Mouse (Mus musculus) bone marrow, adult 2 months (tissue): ENCODE results near the gene Yy1. TPM values are rescaled to one million over a fixed set of nuclear protein-coding genes. Genes with fewer than 3 reads are reported as not detected.

Source experiments
- H3K27ac ChIP-seq: fragments of 200-500 bp; 2 replicates; pipeline ENCODE4 v1.5.1; 2012; ENCODE audit warnings: low read depth, mild to moderate bottlenecking, control low read depth, inconsistent platforms, low read length; ENCODE audit not compliant: control insufficient read depth, poor library complexity, insufficient read depth
- H3K4me1 ChIP-seq: fragments of 200-500 bp; 2 replicates; pipeline ENCODE4 v1.6.1; 2011; ENCODE audit warnings: low read length; ENCODE audit not compliant: control insufficient read depth, insufficient read depth
- H3K4me3 ChIP-seq: fragments of 200-500 bp; replicated peaks from 2 replicates; pipeline ENCODE3; 2011; ENCODE audit warnings: mild to moderate bottlenecking, low read depth, low read length, control low read depth; ENCODE audit not compliant: control insufficient read depth
- CTCF ChIP-seq: fragments of 200-500 bp; IDR thresholded peaks from 2 replicates; pipeline ENCODE4 v1.5.1; 2011; ENCODE audit warnings: low read length, control low read depth; ENCODE audit not compliant: control insufficient read depth, insufficient read depth
- POLR2A ChIP-seq: fragments of 200-500 bp; IDR thresholded peaks from 2 replicates; pipeline ENCODE4 v1.6.1; 2011; ENCODE audit warnings: low read depth, mild to moderate bottlenecking, control low read depth, low read length, borderline replicate concordance; ENCODE audit not compliant: control insufficient read depth
- WGBS: fragments of 180-500 bp; shearing (Covaris S2); methylation state at CpG from one replicate; pipeline ENCODE4 v1.1.7; 2018; 5-methylcytosine and 5-hydroxymethylcytosine counted together
- polyA plus RNA-seq: library from polyadenylated mRNA; stranded (reverse); fragments of >200 nt; gene quantifications from 2 replicates; pipeline ENCODE4 v1.2.4, GENCODE M21; 2011; ENCODE audit warnings: low replicate concordance; ENCODE audit not compliant: missing spikeins, insufficient read depth, insufficient read length

Gene Yy1
- polyA plus RNA-seq, 1 experiment: 35.4 TPM

DNA sequence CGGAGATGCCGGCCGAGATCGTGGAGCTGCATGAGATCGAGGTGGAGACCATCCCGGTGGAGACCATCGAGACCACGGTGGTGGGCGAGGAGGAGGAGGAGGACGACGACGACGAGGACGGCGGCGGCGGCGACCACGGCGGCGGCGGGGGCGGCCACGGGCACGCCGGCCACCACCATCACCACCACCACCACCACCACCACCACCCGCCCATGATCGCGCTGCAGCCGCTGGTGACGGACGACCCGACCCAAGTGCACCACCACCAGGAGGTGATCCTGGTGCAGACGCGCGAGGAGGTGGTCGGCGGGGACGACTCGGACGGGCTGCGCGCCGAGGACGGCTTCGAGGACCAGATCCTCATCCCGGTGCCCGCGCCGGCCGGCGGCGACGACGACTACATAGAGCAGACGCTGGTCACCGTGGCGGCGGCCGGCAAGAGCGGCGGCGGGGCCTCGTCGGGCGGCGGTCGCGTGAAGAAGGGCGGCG lies 724 bp downstream of the Yy1 start:
- Histone ChIP-seq H3K27ac (peak overlapping the region; percentile 100), H3K4me3 (peak overlapping the region; percentile 99), H3K4me1 (no peaks in the 10 kb centered on the region; the same call in 1 of the 2 replicates)
- WGBS: under 1% methylated on average over 67 of the region's 71 CpGs
- no peak for TF ChIP-seq CTCF
- TF ChIP-seq POLR2A: no peak

- Histone ChIP-seq H3K4me3 (peak overlapping the region; percentile 99), H3K4me1 (no peaks in the 10 kb centered on the region; the same call in 1 of the 2 replicates), H3K27ac (peak overlapping the region; percentile 100)
- under 1% methylated on average over 90 of the region's 94 CpGs for WGBS
- TF ChIP-seq POLR2A (peak; percentile 28; the same call in 1 of the 2 replicates), CTCF (no peak)
Observed at GRCm38 (mm10) chr12:108794078-108794711, 1.4 kb downstream of the Yy1 start.

GRCm38 (mm10) chr12:108794979-108795537 lies 2.3 kb downstream of the Yy1 start:
- TF ChIP-seq CTCF (no peak), POLR2A (no peak)
- 4% methylated on average over 9 of the region's 9 CpGs for WGBS
- Histone ChIP-seq H3K27ac (peak overlapping the region; percentile 100; the same call in 1 of the 2 replicates), H3K4me3 (peak overlapping the region; percentile 45), H3K4me1 (no peaks in the 10 kb centered on the region; the same call in 1 of the 2 replicates)

GRCm38 (mm10) chr12:108801613-108802012 lies 8.8 kb downstream of the Yy1 start:
- Histone ChIP-seq H3K27ac (no peak overlapping the region), H3K4me3 (no peak overlapping the region), H3K4me1 (no peaks in the 10 kb centered on the region; the same call in 1 of the 2 replicates)
- TF ChIP-seq CTCF (no peak), POLR2A (no peak)
- 74% methylated on average over 2 of the region's 2 CpGs for WGBS

GRCm38 (mm10) chr12:108804388-108804787 lies 11.6 kb downstream of the Yy1 start:
- Histone ChIP-seq H3K4me1 (no peaks in the 10 kb centered on the region; the same call in 1 of the 2 replicates), H3K4me3 (no peak overlapping the region), H3K27ac (no peak overlapping the region)
- 73% methylated on average over 2 of the region's 2 CpGs for WGBS
- TF ChIP-seq CTCF: no peak

DNA sequence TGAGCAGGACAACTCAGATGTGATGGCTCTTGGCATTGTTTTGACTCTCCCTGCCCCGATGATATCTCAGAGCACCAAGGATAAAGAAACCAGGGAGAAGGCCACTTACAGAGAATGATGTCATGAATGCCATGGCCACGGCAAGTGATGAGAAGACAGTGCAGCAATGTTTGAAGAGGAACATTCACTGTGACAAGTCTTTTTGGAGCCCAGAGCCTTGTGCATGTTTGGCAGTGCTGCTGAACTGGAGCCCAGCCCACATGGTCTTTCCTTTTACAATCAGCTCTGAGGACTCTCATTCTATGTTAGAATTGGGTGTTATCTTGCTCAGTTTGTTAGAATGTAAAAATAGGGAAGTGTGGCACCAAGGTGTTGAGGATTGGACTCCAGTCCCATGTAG lies 15.7 kb downstream of the Yy1 start:
- 72% methylated on average over 2 of the region's 2 CpGs for WGBS
- H3K27ac ChIP-seq: no peak overlapping the region
- no peak overlapping the region for H3K4me3 ChIP-seq
- H3K4me1 ChIP-seq: no peaks in the 10 kb centered on the region; the same call in 1 of the 2 replicates
- TF ChIP-seq CTCF (no peak), POLR2A (no peak)

DNA sequence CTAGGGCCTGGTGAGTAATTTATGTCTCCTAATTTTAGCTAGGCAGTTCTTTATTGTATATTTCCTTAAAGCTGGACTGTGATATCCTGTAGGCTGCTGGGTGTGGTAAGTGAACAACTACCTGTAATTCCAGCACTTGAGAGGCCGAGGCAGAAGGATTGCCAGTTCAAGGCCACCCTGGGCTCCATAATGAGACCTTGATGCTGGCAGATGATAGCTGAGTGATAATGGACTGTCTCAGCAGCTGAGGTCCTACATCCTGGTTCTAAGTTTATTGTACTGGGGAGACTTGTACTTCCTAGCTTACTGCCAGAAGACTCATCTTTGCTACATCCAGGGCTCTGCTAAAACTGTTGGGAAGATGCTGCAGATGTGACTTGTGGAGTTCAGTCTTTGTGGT lies 17.0 kb downstream of the Yy1 start:
- Histone ChIP-seq H3K27ac (no peak overlapping the region), H3K4me1 (no peaks in the 10 kb centered on the region), H3K4me3 (no peak overlapping the region)
- 64% methylated on average over 1 of the region's 1 CpGs for WGBS
- TF ChIP-seq CTCF: no peak
- no peak for TF ChIP-seq POLR2A

DNA sequence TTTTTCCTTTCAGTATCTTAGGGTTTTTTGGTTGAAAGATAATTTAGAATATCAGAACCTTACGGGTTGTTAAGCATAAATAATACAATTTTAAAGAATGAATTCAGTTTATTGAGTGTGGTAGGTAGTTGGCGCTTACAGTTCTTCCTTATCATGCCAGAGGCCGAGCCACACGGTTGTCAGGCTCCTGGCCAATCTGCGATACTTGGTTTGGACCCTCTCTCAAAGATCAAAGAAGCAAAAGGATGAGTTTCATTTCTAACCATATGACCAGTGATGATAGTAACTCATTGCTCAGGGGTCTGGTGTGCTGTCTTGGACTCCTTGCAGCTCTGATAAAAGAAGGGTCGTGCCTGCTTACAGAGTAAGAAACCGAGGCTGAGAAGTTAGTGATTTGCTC lies 17.5 kb downstream of the Yy1 start:
- TF ChIP-seq CTCF (no peak), POLR2A (no peak)
- H3K4me1 ChIP-seq: no peaks in the 10 kb centered on the region
- WGBS: 63% methylated on average over 7 of the region's 7 CpGs
- no peak overlapping the region for H3K4me3 ChIP-seq
- H3K27ac ChIP-seq: no peak overlapping the region

DNA sequence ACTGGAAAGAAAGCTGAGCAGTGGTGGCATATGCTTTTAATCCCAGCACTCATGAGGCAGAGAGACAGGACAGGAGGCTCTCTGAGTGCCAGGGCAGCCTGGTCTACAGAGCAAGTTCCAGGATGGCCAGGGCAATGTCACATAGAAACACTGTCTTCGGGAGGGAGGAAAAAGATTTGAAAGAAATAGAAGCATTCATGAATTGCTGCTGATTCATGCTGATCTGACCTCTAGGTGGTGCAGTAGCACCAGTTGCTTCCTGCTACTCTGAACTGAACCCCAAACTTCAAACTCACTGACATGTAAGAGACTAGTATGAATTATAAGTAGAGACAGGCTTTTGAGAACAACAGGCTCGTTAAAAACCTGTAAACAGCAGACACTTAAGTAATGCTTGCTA lies 18.4 kb downstream of the Yy1 start:
- Histone ChIP-seq H3K4me1 (no peaks in the 10 kb centered on the region), H3K4me3 (no peak overlapping the region), H3K27ac (no peak overlapping the region)
- 9% methylated on average over 2 of the region's 2 CpGs for WGBS
- TF ChIP-seq CTCF: 0 out of 2 replicates have a peak, but pooled peaks have one; percentile 6
- no peak for TF ChIP-seq POLR2A
